Mouse (Mus musculus): ENCODE measurements around the gene Jph4.

- TF ChIP-seq CTCF (IDR thresholded peaks at IDR 0.05; ENCODE audit: control insufficient read depth, insufficient read depth, insufficient replicate concordance, low read depth, low read length) (no peak), POLR2A (IDR thresholded peaks at IDR 0.05; ENCODE audit: control insufficient read depth, low read depth, low read length) (peak; percentile 63)
Measured at GRCm38 (mm10) chr14:55092011-55092577, 24.6 kb downstream of the Jph4 start, which contains the start of gene Zfhx2.

Data from testis, adult 2 months (tissue).